Mouse (Mus musculus) limb, embryonic 14.5 days (tissue): ENCODE measurements around the gene Fsd2. TPM values are rescaled to one million over a fixed set of nuclear protein-coding genes. Genes with fewer than 3 reads are reported as not detected.
A peak's percentile ranks its signal among the peaks of the same experiment; 100 is the strongest.

Source experiments
- ATAC-seq: fragments of 200-750 bp; cut with Nextera tagmentation; 2 replicates; pipeline ENCODE4 v1.8.0; 2017; ENCODE audit warnings: low read depth, moderate number of reproducible peaks, moderate TSS enrichment; ENCODE audit not compliant: low FRiP score
- DNase-seq: peaks from one replicate; pipeline ENCODE4 v3.0.0-alpha.2; 2015; ENCODE audit warnings: low spot score
- H3K27ac ChIP-seq: fragments of 300-500 bp; sonication (generic); replicated peaks from 2 replicates; pipeline ENCODE4 v1.5.1; 2014; ENCODE audit warnings: low read depth, mild to moderate bottlenecking, low read length, moderate library complexity, mixed read lengths
- H3K27me3 ChIP-seq: fragments of 300-500 bp; sonication (generic); 2 replicates; pipeline ENCODE4 v1.6.1; 2014; ENCODE audit warnings: low read length, mixed read lengths; ENCODE audit not compliant: control insufficient read depth, insufficient read depth
- H3K36me3 ChIP-seq: fragments of 300-500 bp; sonication (generic); 2 replicates; pipeline ENCODE4 v1.6.1; 2014; ENCODE audit warnings: mild to moderate bottlenecking, low read length, moderate library complexity, mixed read lengths; ENCODE audit not compliant: control insufficient read depth, insufficient read depth
- H3K4me1 ChIP-seq: fragments of 300-500 bp; sonication (generic); 2 replicates; pipeline ENCODE4 v1.6.1; 2014; ENCODE audit warnings: antibody characterized with exemption, low read length, mixed read lengths; ENCODE audit not compliant: control insufficient read depth, insufficient read depth
- H3K4me2 ChIP-seq: fragments of 300-500 bp; sonication (generic); replicated peaks from 2 replicates; pipeline ENCODE4 v1.6.1; 2014; ENCODE audit warnings: low read depth, mild to moderate bottlenecking, low read length, moderate library complexity; ENCODE audit not compliant: severe bottlenecking
- H3K4me3 ChIP-seq: fragments of 300-500 bp; sonication (generic); replicated peaks from 2 replicates; pipeline ENCODE4 v1.5.1; 2014; ENCODE audit warnings: low read length
- H3K9ac ChIP-seq: fragments of 300-500 bp; sonication (generic); 2 replicates; pipeline ENCODE4 v1.6.1; 2014; ENCODE audit warnings: mild to moderate bottlenecking, low read depth, low read length, moderate library complexity; ENCODE audit not compliant: severe bottlenecking
- H3K9me3 ChIP-seq: fragments of 300-500 bp; sonication (generic); 2 replicates; pipeline ENCODE4 v1.6.1; 2016; ENCODE audit warnings: low read length; ENCODE audit not compliant: control insufficient read depth
- POLR2A ChIP-seq: fragments of 200-500 bp; IDR thresholded peaks from 2 replicates; pipeline ENCODE4 v1.8.0; 2012; ENCODE audit warnings: inconsistent platforms, mild to moderate bottlenecking, moderate library complexity, borderline replicate concordance; ENCODE audit not compliant: insufficient read depth, insufficient read length; ENCODE audit errors: extremely low read depth
- WGBS: fragments of 180-500 bp; shearing (Covaris S2); extraction: QIAGEN DNeasy Blood & Tissue Kit; methylation state at CpG from one replicate; pipeline ENCODE4 v1.1.7; 2014; 5-methylcytosine and 5-hydroxymethylcytosine counted together
- polyA plus RNA-seq, 2 experiments: library from polyadenylated mRNA; depleted of rRNA in 1 of 2; stranded (reverse) in 1 of 2; unstranded in 1 of 2; fragments of >200 nt; fragmentation: Nextera tagmentation in 1 of 2; extraction: Ambion mirVana in 1 of 2; gene quantifications; 2 replicates each; pipeline versions ENCODE4 v1.2.1 to v1.2.3; 2012 to 2014

Fsd2 gene
- polyA plus RNA-seq, 2 experiments: 0.78 to 1.3 TPM

DNA sequence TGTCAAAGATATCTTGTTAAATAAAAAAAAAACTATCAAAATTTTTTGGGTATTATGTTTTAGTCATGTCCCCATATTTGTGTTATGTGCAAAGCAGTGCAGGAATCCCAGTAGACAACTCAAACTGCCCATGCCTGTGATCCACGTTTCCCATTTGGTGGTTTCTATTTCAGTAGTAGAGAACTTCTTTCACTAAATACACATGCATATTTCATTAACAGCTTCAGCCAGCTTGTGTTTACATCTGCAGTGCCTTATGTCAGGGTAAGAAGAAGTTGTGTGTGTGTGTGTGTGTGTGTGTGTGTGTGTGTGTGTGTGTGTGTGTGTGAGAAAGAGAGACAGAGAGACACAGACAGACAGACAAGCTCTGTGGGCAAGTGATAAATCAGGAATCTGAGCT is 35.3 kb downstream of the Fsd2 start:
- H3K36me3 ChIP-seq: peaks cover 81% of the 10 kb centered on the region
- no peak for TF ChIP-seq POLR2A
- H3K9me3 ChIP-seq: peaks cover 6% of the 10 kb centered on the region
- 89% methylated on average over 1 of the region's 1 CpGs for WGBS
- H3K27me3 ChIP-seq: no peaks in the 10 kb centered on the region
- no peak overlapping the region for H3K4me3 ChIP-seq
- H3K4me1 ChIP-seq: no peaks in the 10 kb centered on the region
- ATAC-seq (no peak), DNase-seq (no peak)
- H3K27ac ChIP-seq: no peak overlapping the region
- H3K9ac ChIP-seq: no peak overlapping the region
- H3K4me2 ChIP-seq: no peak overlapping the region

GRCm38 (mm10) chr7:81528918-81529317 is 37.8 kb downstream of the Fsd2 start:
- Histone ChIP-seq H3K27me3 (no peaks in the 10 kb centered on the region), H3K27ac (no peak overlapping the region), H3K4me1 (peaks cover 12% of the 10 kb centered on the region), H3K4me2 (no peak overlapping the region), H3K9me3 (peaks cover 6% of the 10 kb centered on the region), H3K4me3 (no peak overlapping the region), H3K9ac (no peak overlapping the region), H3K36me3 (peaks cover 68% of the 10 kb centered on the region)
- no peak for TF ChIP-seq POLR2A
- no peak for DNase-seq
- no peak for ATAC-seq
- 94% methylated on average over 8 of the region's 8 CpGs for WGBS

DNA sequence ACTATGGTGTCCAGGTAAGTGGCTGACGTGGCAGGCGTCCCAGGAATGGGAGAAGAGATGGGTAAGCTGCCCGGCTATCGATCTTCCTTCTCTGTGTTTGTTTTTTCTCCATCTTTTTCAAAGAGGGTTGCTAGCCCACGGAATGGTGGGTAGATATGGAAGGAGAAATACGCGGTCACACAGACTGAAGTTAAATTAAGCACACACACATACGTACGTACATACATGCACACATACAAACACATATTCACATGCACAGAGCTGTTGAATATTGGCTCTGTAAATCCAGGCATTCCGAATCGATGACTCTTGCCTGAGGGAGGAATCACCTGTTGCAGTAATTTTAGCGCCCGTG is 43.1 kb downstream of the Fsd2 start:
- DNase-seq: no peak
- H3K9ac ChIP-seq: peak overlapping the region; percentile 78

GRCm38 (mm10) chr7:81523008-81523662 is 43.6 kb downstream of the Fsd2 start:
- peak; percentile 99 for ATAC-seq
- Histone ChIP-seq H3K4me1 (peaks cover 17% of the 10 kb centered on the region), H3K36me3 (peaks cover 13% of the 10 kb centered on the region), H3K27me3 (no peaks in the 10 kb centered on the region), H3K9me3 (no peaks in the 10 kb centered on the region), H3K4me3 (peak overlapping the region; percentile 68), H3K9ac (peak overlapping the region; percentile 78), H3K27ac (peak overlapping the region; percentile 96), H3K4me2 (peak overlapping the region; percentile 82)
- TF ChIP-seq POLR2A: peak; percentile 94; the same call in 1 of the 2 replicates
- peak; percentile 97 for DNase-seq
- WGBS: 1% methylated on average over 31 of the region's 31 CpGs

More for the DNA sequence above, 43.1 kb downstream of the Fsd2 start:
- no peaks in the 10 kb centered on the region for H3K9me3 ChIP-seq
- H3K4me3 ChIP-seq: peak overlapping the region; percentile 68
- no peaks in the 10 kb centered on the region for H3K27me3 ChIP-seq
- H3K4me1 ChIP-seq: peaks cover 17% of the 10 kb centered on the region
- 13% methylated on average over 13 of the region's 13 CpGs for WGBS
- peak; percentile 33 for ATAC-seq
- H3K36me3 ChIP-seq: peaks cover 18% of the 10 kb centered on the region
- TF ChIP-seq POLR2A: no peak
- H3K27ac ChIP-seq: peak overlapping the region; percentile 96
- H3K4me2 ChIP-seq: peak overlapping the region; percentile 82

DNA sequence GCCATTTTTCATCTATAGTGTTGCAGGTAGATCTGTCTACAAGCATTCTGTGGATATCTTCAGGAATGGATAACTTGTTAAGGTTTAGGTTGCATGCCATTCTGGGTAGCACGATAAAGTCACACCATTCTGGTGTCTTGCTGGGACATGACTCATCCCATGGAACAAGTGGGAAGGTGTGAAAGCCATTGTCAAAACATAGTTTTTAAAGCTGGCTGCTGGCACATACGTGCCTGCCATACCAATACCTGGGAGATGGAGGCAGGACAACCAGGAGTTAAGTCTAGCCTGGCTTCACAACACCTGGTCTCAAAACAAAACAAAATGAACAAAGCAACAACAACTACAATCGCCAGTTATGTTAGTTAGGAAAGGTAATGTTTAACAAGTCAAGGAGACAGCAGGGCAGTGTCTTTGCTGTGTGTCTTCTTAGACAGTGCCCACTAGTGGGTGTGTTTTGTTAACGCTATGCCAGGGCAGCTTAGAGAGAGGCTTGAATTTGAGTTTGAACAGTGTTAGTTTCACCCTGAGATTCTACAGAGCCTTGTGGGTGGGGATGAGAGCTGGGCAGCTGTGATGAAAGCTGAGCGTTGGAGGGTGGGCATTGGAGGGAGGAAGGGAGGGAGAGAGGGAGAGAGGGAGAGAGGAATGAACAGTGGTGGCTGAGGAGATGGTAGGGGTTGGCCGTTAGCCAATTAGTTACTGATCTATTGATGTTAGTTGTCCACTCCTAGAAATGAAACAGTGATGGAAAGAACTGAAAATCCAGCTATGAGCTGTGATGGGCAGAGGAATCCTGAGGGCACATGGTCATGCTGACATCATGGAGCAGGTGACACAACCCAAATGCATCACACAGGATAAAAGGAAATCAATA is 50.4 kb downstream of the Fsd2 start:
- Histone ChIP-seq H3K27me3 (no peaks in the 10 kb centered on the region), H3K4me3 (no peak overlapping the region), H3K36me3 (no peaks in the 10 kb centered on the region), H3K9ac (no peak overlapping the region), H3K9me3 (no peaks in the 10 kb centered on the region), H3K27ac (no peak overlapping the region), H3K4me2 (no peak overlapping the region), H3K4me1 (no peaks in the 10 kb centered on the region)
- 72% methylated on average over 6 of the region's 6 CpGs for WGBS
- TF ChIP-seq POLR2A: no peak
- ATAC-seq (no peak), DNase-seq (no peak)
